Mouse (Mus musculus) hindbrain, embryonic 11.5 days (tissue): ENCODE results near the gene Hamp2. TPM values are rescaled to one million over a fixed set of nuclear protein-coding genes. Genes with fewer than 3 reads are reported as not detected.

Experiments used
- ATAC-seq: fragments of 200-750 bp; cut with Nextera tagmentation; 2 replicates; pipeline ENCODE4 v1.8.0; 2017; ENCODE audit warnings: mild to moderate bottlenecking, moderate TSS enrichment, moderate library complexity; ENCODE audit not compliant: low FRiP score
- DNase-seq: peaks from one replicate; pipeline ENCODE4 v3.0.0-alpha.2; 2015; ENCODE audit warnings: low spot score
- H3K27ac ChIP-seq: fragments of 300-500 bp; sonication (generic); 2 replicates; pipeline ENCODE4 v1.5.1; 2014; ENCODE audit warnings: mild to moderate bottlenecking, low read depth, low read length
- H3K27me3 ChIP-seq: fragments of 300-500 bp; sonication (generic); 2 replicates; pipeline ENCODE4 v1.6.1; 2014; ENCODE audit warnings: mild to moderate bottlenecking, low read length, moderate library complexity, mixed read lengths; ENCODE audit not compliant: control insufficient read depth, insufficient read depth
- H3K36me3 ChIP-seq: fragments of 300-500 bp; sonication (generic); 2 replicates; pipeline ENCODE4 v1.6.1; 2014; ENCODE audit warnings: mild to moderate bottlenecking, low read length, moderate library complexity, mixed read lengths; ENCODE audit not compliant: control insufficient read depth, insufficient read depth
- H3K4me1 ChIP-seq: fragments of 300-500 bp; sonication (generic); replicated peaks from 2 replicates; pipeline ENCODE4 v1.6.1; 2014; ENCODE audit warnings: low read length, mixed read lengths; ENCODE audit not compliant: control insufficient read depth, insufficient read depth
- H3K4me2 ChIP-seq: fragments of 300-500 bp; sonication (generic); replicated peaks from 2 replicates; pipeline ENCODE4 v1.6.1; 2014; ENCODE audit warnings: mild to moderate bottlenecking, low read depth, low read length
- H3K4me3 ChIP-seq: fragments of 300-500 bp; sonication (generic); 2 replicates; pipeline ENCODE4 v1.5.1; 2014; ENCODE audit warnings: low read depth, low read length
- H3K9ac ChIP-seq: fragments of 300-500 bp; sonication (generic); 2 replicates; pipeline ENCODE4 v1.6.1; 2014; ENCODE audit warnings: low read depth, low read length
- H3K9me3 ChIP-seq: fragments of 300-500 bp; sonication (generic); 2 replicates; pipeline ENCODE4 v1.6.1; 2016; ENCODE audit warnings: low read length; ENCODE audit not compliant: control insufficient read depth
- WGBS: fragments of 180-500 bp; shearing (Covaris S2); extraction: QIAGEN DNeasy Blood & Tissue Kit; methylation state at CpG from one replicate; pipeline ENCODE4 v1.1.7; 2014; 5-methylcytosine and 5-hydroxymethylcytosine counted together
- polyA plus RNA-seq: library from polyadenylated mRNA; unstranded; fragments of >200 nt; fragmentation: Nextera tagmentation; extraction: Ambion mirVana; gene quantifications from 2 replicates; pipeline ENCODE4 v1.2.1, GENCODE M21; 2014

The Hamp2 gene
- polyA plus RNA-seq, 1 experiment from 2014 or later: not detected

DNA sequence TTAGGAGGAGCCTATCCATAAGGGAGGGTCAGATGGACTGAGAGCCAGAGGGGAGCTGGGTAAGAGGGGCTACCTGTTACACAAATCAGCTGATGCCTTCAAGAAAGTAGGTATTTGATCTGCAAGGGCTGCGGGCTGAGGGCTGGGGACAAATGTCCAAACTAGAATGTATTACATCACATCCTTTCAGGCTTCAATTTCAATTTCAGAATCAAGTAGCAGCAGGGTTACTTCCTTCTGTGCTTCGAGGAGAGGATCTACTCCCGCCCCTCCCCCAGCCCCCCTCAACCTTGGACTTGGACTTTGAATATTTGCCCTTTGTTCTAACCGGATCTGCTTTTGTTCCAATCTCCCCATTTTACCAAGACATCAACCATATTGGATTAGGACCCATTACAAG lies 7.3 kb downstream of the Hamp2 start:
- H3K9ac ChIP-seq: no peak overlapping the region
- no peak overlapping the region for H3K4me2 ChIP-seq
- H3K4me3 ChIP-seq: no peak overlapping the region
- ATAC-seq (no peak), DNase-seq (no peak)
- no peaks in the 10 kb centered on the region for H3K9me3 ChIP-seq
- no peaks in the 10 kb centered on the region for H3K4me1 ChIP-seq
- no peaks in the 10 kb centered on the region for H3K36me3 ChIP-seq
- no peaks in the 10 kb centered on the region for H3K27me3 ChIP-seq
- whole genome bisulfite sequencing: 62% methylated on average over 4 of the region's 4 CpGs
- H3K27ac ChIP-seq: no peak overlapping the region

DNA sequence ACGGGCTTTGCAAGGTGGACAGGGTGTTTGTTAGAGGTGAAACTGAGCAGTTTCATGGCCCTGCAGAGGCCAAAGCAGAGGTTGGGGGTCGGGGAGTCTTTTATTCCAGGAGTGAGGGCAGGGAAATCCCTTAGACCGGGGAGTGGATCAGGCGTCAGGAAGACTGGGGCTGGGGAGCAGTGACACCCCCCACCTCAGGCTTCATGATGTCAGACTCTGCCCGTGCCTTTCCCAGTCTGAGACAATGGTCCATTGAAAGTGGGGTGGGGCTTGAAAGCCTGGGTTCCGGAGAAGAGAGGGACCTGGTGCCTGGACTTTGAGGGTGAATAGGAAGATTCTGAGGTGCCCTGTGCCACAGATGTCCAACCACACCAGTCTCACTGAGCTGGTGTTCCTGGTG lies 7.8 kb downstream of the Hamp2 start:
- ATAC-seq: no peak

DNA sequence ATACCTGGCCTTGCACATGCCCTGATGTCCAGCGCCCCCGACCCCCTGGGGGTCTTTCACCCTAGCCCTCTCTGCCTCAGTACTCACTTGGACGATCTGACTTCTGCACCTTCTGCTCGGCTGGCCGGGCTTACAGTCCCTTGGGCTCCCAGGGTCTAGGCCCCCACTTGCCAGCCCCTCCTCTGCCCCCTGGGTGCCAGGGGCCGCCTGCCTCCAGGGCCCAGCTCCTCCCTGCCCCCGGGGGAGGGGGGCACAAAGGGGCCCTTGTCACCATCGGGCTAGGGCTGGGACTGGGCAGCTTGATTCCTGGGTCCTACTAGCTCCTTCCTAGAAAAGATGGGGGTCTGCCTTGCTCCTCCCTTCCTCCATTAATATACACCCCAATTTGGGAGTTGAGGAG lies 9.7 kb downstream of the Hamp2 start, which contains the start of gene Mag:
Gene Mag, minus strand, starts transcription at position 142 of the 400 bp plus-strand sequence.
- Histone ChIP-seq H3K4me1 (no peaks in the 10 kb centered on the region), H3K4me3 (no peak within 1 kb of the TSS), H3K4me2 (no peak within 1 kb of the TSS), H3K36me3 (no peaks in the 10 kb centered on the region), H3K9ac (no peak within 1 kb of the TSS), H3K9me3 (no peaks in the 10 kb centered on the region), H3K27me3 (no peaks in the 10 kb centered on the region), H3K27ac (no peak within 1 kb of the TSS)
- WGBS: 78% methylated on average over 8 of the region's 8 CpGs
- DNase-seq: no peak
- ATAC-seq: no peak

More for the DNA sequence above, 7.8 kb downstream of the Hamp2 start:
- Histone ChIP-seq H3K27me3 (no peaks in the 10 kb centered on the region), H3K36me3 (no peaks in the 10 kb centered on the region), H3K9me3 (no peaks in the 10 kb centered on the region), H3K4me3 (no peak overlapping the region), H3K9ac (no peak overlapping the region), H3K4me2 (no peak overlapping the region), H3K27ac (no peak overlapping the region), H3K4me1 (no peaks in the 10 kb centered on the region)
- no peak for DNase-seq
- WGBS: 33% methylated on average over 6 of the region's 6 CpGs

DNA sequence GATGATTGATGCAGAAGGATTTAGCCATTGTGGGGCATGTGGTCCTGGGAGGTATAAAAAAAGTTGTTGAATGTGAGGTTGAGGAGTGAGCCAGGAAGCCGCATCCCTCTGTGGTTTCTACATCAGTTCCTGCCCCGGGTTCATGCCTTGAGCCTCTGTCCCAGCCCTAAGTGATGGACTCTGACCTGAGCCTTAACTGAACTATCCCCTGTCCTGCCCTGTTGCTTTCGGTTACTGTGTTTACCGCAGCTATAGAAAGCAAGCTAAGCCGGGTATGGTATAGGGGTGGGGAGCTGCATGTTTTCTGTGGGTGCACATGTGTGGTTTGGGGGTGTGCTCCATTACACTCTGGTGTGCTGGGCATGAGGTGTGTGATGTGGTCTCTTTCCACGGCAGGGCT lies 14.7 kb downstream of the Hamp2 start:
- no peaks in the 10 kb centered on the region; the same call in 1 of the 2 replicates for H3K27me3 ChIP-seq
- no peak overlapping the region for H3K9ac ChIP-seq
- 83% methylated on average over 6 of the region's 6 CpGs for WGBS
- no peak overlapping the region for H3K27ac ChIP-seq
- no peak overlapping the region for H3K4me2 ChIP-seq
- no peak overlapping the region for H3K4me3 ChIP-seq
- no peaks in the 10 kb centered on the region for H3K9me3 ChIP-seq
- H3K36me3 ChIP-seq: no peaks in the 10 kb centered on the region
- ATAC-seq: no peak
- DNase-seq: no peak
- H3K4me1 ChIP-seq: no peaks in the 10 kb centered on the region; the same call in 1 of the 2 replicates

DNA sequence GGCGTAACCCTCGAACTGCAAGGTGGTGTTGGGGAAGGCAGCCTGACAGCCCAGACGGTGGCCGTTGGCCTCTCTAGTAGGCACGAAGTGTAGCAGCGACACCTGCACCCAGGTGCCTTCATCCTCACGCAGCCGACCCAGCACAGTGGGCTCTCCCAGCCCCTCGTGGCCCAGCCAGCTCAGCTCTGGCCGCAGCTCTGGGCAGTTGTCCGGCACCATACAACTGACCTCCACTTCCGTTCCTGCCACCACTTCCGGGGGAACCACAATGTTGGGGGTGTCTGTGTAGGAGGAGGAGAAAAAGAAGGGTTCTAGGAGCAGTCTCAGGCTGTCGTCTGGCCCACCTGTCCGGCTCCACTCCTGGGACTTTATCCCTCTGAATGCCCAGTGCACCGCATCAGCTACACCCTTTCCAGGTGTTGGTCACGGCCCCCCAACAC lies 15.5 kb downstream of the Hamp2 start:
- peak overlapping the region; percentile 58 for H3K4me2 ChIP-seq
- H3K36me3 ChIP-seq: no peaks in the 10 kb centered on the region
- ATAC-seq: peak; percentile 40; the same call in 1 of the 2 replicates
- no peaks in the 10 kb centered on the region; the same call in 1 of the 2 replicates for H3K4me1 ChIP-seq
- no peak overlapping the region for H3K27ac ChIP-seq
- H3K4me3 ChIP-seq: no peak overlapping the region; the same call in 1 of the 2 replicates
- H3K9me3 ChIP-seq: no peaks in the 10 kb centered on the region
- no peak for DNase-seq
- no peak overlapping the region for H3K9ac ChIP-seq
- H3K27me3 ChIP-seq: no peaks in the 10 kb centered on the region; the same call in 1 of the 2 replicates
- 27% methylated on average over 17 of the region's 17 CpGs for WGBS

DNA sequence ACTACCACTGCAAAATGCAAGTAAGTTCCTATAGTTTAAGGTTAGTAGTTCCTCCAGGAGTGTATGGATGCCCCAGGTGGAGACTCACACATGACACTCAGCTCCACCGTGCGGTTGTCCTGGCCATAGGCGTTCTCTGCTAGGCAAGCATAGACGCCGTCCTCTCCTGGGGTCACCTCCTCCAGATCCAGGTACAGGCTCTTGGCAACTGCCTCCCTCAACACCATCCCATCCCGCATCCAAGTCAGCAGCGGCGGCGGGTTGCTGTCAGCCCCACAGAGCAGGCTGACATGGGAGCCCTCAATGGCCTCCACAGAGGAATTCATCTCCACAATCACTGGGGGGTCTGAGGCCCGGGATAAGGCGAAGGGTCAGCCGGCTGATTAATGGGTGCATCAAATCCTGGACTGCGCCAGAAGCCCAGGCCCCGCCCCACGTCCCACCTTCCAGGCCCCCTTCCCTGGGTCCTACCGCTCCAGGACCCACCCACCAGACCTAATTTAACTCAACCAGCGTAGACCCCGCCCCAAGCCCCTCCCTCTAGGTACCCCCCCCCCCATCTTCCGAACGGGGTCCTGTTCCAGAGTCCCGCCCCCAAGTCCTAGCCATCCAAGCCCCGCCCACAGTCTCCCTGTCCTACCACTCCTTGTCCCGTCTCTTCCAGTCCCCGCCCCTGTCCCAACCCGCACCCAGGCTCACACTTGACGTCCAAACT lies 16.0 kb downstream of the Hamp2 start:
- Histone ChIP-seq H3K4me2 (peak overlapping the region; percentile 58), H3K9ac (0 out of 2 replicates have a peak overlapping the region, but pooled peaks have one; percentile 11), H3K4me3 (peak overlapping the region; percentile 26), H3K27ac (no peak overlapping the region), H3K27me3 (no peaks in the 10 kb centered on the region; the same call in 1 of the 2 replicates), H3K9me3 (no peaks in the 10 kb centered on the region), H3K4me1 (no peaks in the 10 kb centered on the region; the same call in 1 of the 2 replicates), H3K36me3 (no peaks in the 10 kb centered on the region)
- DNase-seq: peak; percentile 61
- ATAC-seq: peak; percentile 79
- 2% methylated on average over 21 of the region's 26 CpGs for WGBS

DNA sequence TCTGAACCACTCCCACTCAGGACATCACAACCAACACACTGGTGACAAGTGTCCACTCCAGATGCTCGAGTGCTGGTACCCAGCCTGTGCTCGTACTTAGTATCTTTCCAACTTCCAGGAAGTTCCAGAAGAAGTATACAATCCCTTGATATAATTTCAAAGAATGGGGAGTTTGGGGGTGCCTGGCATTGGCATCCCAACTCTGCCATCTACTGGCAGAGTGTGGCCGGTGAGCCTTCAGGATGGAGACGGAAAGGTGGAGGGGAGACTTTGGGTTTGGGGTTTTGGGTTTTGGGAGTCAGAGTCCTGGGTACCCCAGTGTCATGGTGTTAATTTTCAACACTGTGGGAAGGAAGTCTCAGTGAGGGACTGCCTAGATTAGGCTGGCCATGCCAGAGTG lies 20.4 kb downstream of the Hamp2 start:
- no peak for DNase-seq
- no peak for ATAC-seq
- H3K9me3 ChIP-seq: no peaks in the 10 kb centered on the region
- WGBS: 58% methylated on average over 4 of the region's 4 CpGs
- no peak overlapping the region for H3K4me2 ChIP-seq
- H3K4me1 ChIP-seq: no peaks in the 10 kb centered on the region; the same call in 1 of the 2 replicates
- no peaks in the 10 kb centered on the region for H3K36me3 ChIP-seq
- H3K4me3 ChIP-seq: no peak overlapping the region
- H3K27ac ChIP-seq: no peak overlapping the region
- no peak overlapping the region for H3K9ac ChIP-seq
- no peaks in the 10 kb centered on the region; the same call in 1 of the 2 replicates for H3K27me3 ChIP-seq

DNA sequence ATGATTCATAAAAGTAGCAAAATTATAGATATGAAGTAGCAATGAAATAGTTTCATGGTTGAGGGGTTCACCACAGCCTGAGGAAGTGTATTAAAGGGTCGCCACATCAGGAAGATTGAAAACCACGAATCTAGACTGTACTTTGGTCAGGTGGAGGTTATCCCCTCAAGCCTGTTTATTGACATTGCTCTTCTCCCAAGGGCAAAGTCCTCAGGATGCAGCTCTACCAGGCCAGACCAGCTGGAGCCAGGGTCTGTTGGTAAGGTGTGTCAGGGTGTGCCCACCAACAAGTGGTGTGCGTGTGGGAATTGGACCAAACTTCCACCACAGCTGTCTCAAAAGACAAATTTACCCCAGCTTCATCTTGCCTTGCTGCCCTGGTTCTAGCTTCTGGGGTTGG lies 29.3 kb downstream of the Hamp2 start:
- Histone ChIP-seq H3K9me3 (no peaks in the 10 kb centered on the region), H3K4me1 (no peaks in the 10 kb centered on the region), H3K27ac (no peak overlapping the region), H3K27me3 (no peaks in the 10 kb centered on the region), H3K4me3 (no peak overlapping the region), H3K36me3 (no peaks in the 10 kb centered on the region), H3K4me2 (no peak overlapping the region), H3K9ac (no peak overlapping the region)
- 89% methylated on average over 3 of the region's 3 CpGs for WGBS
- ATAC-seq (no peak), DNase-seq (no peak)

DNA sequence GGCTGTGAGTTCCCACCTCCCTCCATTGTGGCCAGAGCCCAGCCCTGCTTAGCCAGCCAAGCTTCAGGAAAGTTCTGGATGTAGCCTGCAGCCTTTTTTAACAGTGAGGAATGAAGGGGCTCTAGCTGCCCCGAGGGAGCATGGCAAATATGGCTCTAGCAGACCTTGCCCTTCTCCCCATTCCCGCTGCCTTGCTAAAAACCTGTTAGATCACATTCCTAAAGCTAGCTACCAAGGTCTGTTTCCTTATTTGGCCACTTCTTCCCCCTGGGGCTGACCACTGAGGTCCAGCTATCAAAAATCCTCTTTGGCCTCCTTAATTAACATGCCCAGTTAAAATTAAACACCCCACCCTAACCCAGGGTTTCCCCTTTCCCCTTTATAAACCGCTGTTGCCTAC lies 32.0 kb downstream of the Hamp2 start:
- DNase-seq (no peak), ATAC-seq (no peak)
- WGBS: 62% methylated on average over 3 of the region's 3 CpGs
- Histone ChIP-seq H3K36me3 (no peaks in the 10 kb centered on the region), H3K9me3 (no peaks in the 10 kb centered on the region), H3K27ac (no peak overlapping the region), H3K27me3 (no peaks in the 10 kb centered on the region), H3K4me1 (no peaks in the 10 kb centered on the region), H3K4me3 (no peak overlapping the region), H3K9ac (no peak overlapping the region), H3K4me2 (no peak overlapping the region)
